Mouse (Mus musculus) spleen, adult 12 weeks (tissue): ENCODE measurements at regions not wholly inside any gene's neighbourhood (a gene's known extent, or its start where the extent isn't known, plus 50 kb on each side); places are given as distances from the start of the nearest gene placed in this dataset.
"Not testable (repeated sequence)": the region's sequence is repeated elsewhere in the genome, so short reads cannot be mapped to it uniquely, and the experiment has no call there.

Experiments
- DNase-seq: peaks from one replicate; pipeline ENCODE4 v3.0.0; 2022; ENCODE audit warnings: low spot score

DNA sequence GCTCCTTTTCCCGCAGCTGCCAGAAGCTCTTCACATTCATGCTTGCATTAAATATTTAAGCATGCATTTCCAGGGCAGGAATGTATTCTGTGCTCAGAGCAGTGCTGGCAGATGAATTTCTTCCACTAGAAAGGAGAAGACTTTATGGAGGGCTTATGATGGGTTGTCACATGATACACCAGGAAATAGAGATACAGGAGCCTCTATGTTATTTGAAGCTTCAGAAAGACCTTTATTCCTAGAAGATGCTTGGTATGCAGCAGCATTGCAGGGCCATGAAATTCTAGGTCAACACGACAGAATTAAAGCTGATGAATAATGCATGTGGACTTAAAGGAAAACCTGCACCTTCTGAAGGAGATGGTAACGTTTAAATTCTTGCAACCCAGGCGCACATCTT is 212.1 kb downstream of the Adgrg6 start:
- no peak for DNase-seq

GRCm38 (mm10) chr10:14332688-14333117 is 212.8 kb downstream of the Adgrg6 start:
- no peak for DNase-seq

- DNase-seq, result no peak
These were observed 216.6 kb downstream of the Adgrg6 start for GRCm38 (mm10) chr10:14328846-14329245.

- DNase-seq, result no peak
These were observed 219.2 kb downstream of the Adgrg6 start for GRCm38 (mm10) chr10:14326229-14326628.

DNA sequence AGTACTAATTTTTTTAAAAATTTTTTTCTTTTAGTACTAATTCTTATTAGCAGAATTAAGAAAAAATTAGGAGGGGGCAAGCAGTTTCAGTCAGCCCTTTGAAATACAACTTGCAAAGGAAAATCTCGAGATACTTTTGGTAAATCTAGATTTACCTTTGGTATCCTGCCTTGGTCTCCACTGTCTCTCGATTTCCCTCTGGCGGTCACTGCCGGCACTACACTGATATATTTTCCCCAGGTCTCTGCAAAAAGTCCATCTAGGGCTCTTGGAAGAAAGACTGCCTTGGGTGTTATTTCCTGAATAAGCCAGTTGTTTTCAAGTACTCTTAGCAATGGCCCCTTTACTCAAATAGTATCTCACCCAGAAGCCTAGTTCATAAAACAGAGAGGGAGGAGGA is 224.0 kb downstream of the Adgrg6 start:
- DNase-seq, result peak; percentile 46

- DNase-seq, result no peak
These were observed 230.2 kb downstream of the Adgrg6 start for GRCm38 (mm10) chr10:14315232-14315631.

DNA sequence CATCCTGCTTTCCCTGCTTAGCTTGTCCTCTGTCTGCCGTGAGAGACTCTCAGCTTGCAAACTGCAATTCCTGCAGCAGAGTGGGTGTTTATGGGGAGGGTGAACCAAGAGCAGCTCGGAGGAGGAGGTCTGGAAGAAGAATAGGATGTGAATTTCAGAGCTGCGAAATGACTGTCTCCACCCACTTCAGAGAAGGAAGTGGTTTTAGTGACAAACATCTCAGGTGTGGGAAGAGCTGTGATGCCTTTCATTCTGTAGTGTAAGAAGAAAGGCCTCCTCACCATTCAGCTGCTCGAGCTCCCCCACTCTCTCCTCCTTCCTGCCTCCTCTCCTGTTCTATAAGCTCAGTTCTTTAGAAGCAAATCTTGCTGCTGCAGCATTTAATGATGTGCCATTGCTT is 230.9 kb downstream of the Adgrg6 start:
- no peak for DNase-seq

- DNase-seq, result no peak
These were observed 231.4 kb downstream of the Adgrg6 start for GRCm38 (mm10) chr10:14314004-14314581.

DNA sequence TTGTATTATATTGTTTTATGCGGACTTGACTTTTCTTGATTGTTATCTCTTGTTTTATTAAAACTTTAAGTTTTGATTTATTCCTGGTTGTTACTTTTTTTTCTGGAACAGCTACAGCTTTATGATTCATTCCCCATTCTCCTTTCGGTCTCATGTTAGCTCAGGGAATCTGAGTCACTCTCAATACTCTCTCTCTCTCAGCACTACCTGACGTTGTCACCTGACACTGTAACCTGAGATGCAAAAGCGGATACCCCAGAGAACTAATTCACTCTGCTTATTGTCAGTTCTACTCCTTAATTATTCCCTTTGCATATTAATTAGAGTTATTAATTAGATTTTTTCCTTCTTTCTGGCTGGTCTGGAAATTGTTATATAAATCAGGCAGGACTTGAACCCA is 232.5 kb downstream of the Adgrg6 start:
- no peak for DNase-seq

- DNase-seq, result no peak
These were observed 233.5 kb downstream of the Adgrg6 start for GRCm38 (mm10) chr10:14311962-14312361.

- DNase-seq, result no peak
These were observed 238.6 kb downstream of the Adgrg6 start for GRCm38 (mm10) chr10:14306811-14307210.

GRCm38 (mm10) chr10:14303476-14303875 is 242.0 kb downstream of the Adgrg6 start:
- DNase-seq, result no peak

DNA sequence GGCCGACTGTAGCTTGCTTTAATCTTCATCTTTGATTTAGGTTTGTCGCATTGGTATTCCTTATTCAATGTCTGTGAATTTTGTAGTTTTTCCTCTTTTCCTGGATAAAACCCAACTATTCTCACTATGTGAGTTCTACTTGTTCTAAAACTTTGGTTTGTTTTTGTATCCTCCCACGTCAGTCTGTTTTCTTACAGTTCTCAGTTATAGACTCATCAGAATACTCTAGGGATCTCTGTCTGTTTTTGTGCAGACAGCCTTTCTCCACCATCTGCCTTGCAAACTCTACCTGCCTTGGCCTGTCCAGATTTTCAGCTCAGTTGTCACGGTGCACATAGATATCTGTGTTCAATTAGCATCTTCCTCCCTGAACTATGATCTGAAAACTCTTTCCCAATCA is 249.3 kb downstream of the Adgrg6 start:
- DNase-seq, result no peak

- not testable (repeated sequence) for DNase-seq
These were observed 252.8 kb downstream of the Adgrg6 start for GRCm38 (mm10) chr10:14292701-14293100.

DNA sequence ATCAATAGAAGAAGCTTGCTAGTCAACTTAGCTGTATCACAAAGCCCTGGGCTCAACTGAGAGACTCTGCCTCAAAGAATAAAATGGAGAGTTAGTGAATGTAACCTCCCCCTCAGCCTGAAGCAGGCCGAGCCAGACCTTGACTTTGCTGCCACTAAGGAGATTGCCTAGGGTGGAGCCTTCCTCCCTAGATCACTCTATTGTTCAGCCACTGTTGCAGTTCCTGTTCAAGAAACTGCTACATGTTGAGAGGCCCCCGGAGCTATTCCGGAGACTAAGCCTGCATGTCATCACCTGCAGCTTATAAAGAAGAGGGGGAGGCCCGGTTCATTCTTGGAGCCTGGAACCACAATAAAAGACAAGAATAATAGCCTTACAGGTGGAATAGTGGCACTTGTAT is 257.9 kb downstream of the Adgrg6 start:
- no peak for DNase-seq

- DNase-seq, result no peak
These were observed 268.8 kb downstream of the Adgrg6 start for GRCm38 (mm10) chr10:14276631-14277030.

DNA sequence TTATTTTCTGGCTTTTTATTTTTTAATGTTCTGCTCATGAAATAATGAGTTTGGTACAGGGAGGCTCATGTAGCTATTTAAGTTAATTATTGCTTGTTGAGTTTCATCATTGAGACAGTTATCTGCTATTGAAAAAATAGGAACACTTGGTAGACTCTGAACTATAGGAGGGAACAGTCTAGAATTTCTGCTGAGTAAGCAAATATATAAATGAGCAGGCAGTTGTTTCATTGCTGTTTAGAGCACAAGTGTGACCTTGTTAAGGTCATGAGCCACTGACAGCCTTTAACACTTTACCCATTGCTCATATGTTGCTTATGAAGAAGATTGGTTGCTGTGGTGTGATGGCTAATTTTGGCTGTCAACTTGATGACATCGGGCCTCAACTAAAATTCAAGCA is 270.0 kb downstream of the Adgrg6 start:
- DNase-seq, result no peak

- no peak for DNase-seq
These were observed 275.5 kb downstream of the Adgrg6 start for GRCm38 (mm10) chr10:14270008-14270407.

GRCm38 (mm10) chr10:14267641-14268040 is 277.8 kb downstream of the Adgrg6 start:
- no peak for DNase-seq

GRCm38 (mm10) chr10:14239670-14240069 is 273.8 kb downstream of the Hivep2 start:
- DNase-seq, result no peak

GRCm38 (mm10) chr10:14234896-14235604 is 269.2 kb downstream of the Hivep2 start:
- DNase-seq, result no peak

DNA sequence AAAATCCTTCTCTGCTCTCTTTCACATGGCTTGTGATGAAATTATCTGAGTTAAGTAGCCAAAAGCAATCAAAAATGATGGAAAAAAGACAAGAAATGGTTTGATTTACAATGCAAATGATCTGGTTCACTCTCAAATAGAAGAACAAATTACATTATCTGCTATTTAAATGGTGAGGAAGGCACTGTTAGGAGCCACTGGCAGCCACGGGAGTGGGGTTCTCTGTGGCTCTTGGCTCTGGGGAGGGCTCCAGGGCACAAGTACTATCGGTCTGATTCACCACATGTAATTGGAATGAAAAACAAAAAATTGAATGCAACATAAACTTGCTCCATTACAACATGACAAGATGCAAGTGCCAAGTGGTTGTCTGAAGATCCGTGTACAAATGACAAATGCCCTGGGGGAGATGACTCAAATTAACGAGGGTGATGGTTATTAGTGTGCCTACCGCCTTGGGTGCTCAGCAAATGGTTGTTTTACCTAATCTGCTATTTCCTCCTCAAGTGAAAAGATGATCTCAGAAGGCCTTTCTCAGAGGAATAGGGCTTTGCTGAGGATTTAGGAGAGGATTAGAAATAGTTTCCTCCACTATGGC is 268.2 kb downstream of the Hivep2 start:
- no peak for DNase-seq

GRCm38 (mm10) chr10:14233335-14233734 is 267.5 kb downstream of the Hivep2 start:
- no peak for DNase-seq

- no peak for DNase-seq
These were observed 265.6 kb downstream of the Hivep2 start for GRCm38 (mm10) chr10:14231464-14231863.
